Mouse (Mus musculus): Measurements from ENCODE around the gene Rasef. TPM values are rescaled to one million over a fixed set of nuclear protein-coding genes. Genes with fewer than 3 reads are reported as not detected.
A peak's percentile ranks its signal among the peaks of the same experiment; 100 is the strongest.
"Not testable (repeated sequence)": the region's sequence is repeated elsewhere in the genome, so short reads cannot be mapped to it uniquely, and the experiment has no call there.

Rasef gene
- total RNA-seq (2021) = 0.19 and 0.26 TPM in 2 replicates
- long read RNA-seq, experiment 1 = 0 reads
- long read RNA-seq, experiment 2, partial matches to known transcripts = 0 of 1 reads
- long read RNA-seq, experiment 2, other reads (novel, unspliced or antisense) = 0 of 1 reads

- DNase-seq = peak; percentile 17
Observed at GRCm38 (mm10) chr4:73790260-73791185, at the start of gene Rasef. TSS of gene Rasef (minus strand) at chr4:73790994.

GRCm38 (mm10) chr4:73826587-73826986, 35.8 kb upstream of the Rasef start:
- no peak for DNase-seq

GRCm38 (mm10) chr4:73791186-73791540, 369 bp upstream of the Rasef start:
- no peak for DNase-seq

- DNase-seq = no peak
Observed at GRCm38 (mm10) chr4:73789534-73789933, 1.3 kb downstream of the Rasef start.

- DNase-seq = no peak
Observed at GRCm38 (mm10) chr4:73788076-73788730, 2.6 kb downstream of the Rasef start.

GRCm38 (mm10) chr4:73784147-73784546, 6.6 kb downstream of the Rasef start:
- no peak for DNase-seq

GRCm38 (mm10) chr4:73781061-73781460, 9.7 kb downstream of the Rasef start:
- DNase-seq = peak; percentile 46

- no peak for DNase-seq
Observed at GRCm38 (mm10) chr4:73775266-73775665, 15.5 kb downstream of the Rasef start.

- no peak for DNase-seq
Observed at GRCm38 (mm10) chr4:73773831-73774810, 16.7 kb downstream of the Rasef start.

- no peak for DNase-seq
Observed at GRCm38 (mm10) chr4:73772028-73772427, 18.8 kb downstream of the Rasef start.

GRCm38 (mm10) chr4:73770592-73770991, 20.2 kb downstream of the Rasef start:
- DNase-seq = no peak

- no peak for DNase-seq
Observed at GRCm38 (mm10) chr4:73768156-73768555, 22.6 kb downstream of the Rasef start.

- DNase-seq = peak; percentile 9
Observed at GRCm38 (mm10) chr4:73748219-73748618, 42.6 kb downstream of the Rasef start.

- DNase-seq = no peak
Observed at GRCm38 (mm10) chr4:73739439-73739838, 51.4 kb downstream of the Rasef start.

GRCm38 (mm10) chr4:73719819-73720218, 71.0 kb downstream of the Rasef start:
- no peak for DNase-seq

- DNase-seq = no peak
Observed at GRCm38 (mm10) chr4:73718761-73719160, 72.0 kb downstream of the Rasef start.

GRCm38 (mm10) chr4:73683216-73683615, 107.6 kb downstream of the Rasef start, which contains the start of gene Gm428:
TSS of gene Gm428 (plus strand) at chr4:73683516.
- not testable (repeated sequence) for DNase-seq

GRCm38 (mm10) chr4:73668054-73668453, 122.7 kb downstream of the Rasef start, which contains the start of gene Gm11239:
TSS of gene Gm11239 (plus strand) at chr4:73668354.
- DNase-seq = not testable (repeated sequence)
